Mouse (Mus musculus) duodenum, adult 2 months (tissue): ENCODE data around the gene Scgb1c1. TPM values are rescaled to one million over a fixed set of nuclear protein-coding genes. Genes with fewer than 3 reads are reported as not detected.

ENCODE experiments used
- polyA plus RNA-seq: library from polyadenylated mRNA; depleted of rRNA; stranded (reverse); fragments of >200 nt; gene quantifications from 2 replicates; pipeline ENCODE4 v1.2.3, GENCODE M21; 2012; ENCODE audit warnings: low replicate concordance; rRNA removed

Scgb1c1 gene
- not detected in 2 replicates for polyA plus RNA-seq

DNA sequence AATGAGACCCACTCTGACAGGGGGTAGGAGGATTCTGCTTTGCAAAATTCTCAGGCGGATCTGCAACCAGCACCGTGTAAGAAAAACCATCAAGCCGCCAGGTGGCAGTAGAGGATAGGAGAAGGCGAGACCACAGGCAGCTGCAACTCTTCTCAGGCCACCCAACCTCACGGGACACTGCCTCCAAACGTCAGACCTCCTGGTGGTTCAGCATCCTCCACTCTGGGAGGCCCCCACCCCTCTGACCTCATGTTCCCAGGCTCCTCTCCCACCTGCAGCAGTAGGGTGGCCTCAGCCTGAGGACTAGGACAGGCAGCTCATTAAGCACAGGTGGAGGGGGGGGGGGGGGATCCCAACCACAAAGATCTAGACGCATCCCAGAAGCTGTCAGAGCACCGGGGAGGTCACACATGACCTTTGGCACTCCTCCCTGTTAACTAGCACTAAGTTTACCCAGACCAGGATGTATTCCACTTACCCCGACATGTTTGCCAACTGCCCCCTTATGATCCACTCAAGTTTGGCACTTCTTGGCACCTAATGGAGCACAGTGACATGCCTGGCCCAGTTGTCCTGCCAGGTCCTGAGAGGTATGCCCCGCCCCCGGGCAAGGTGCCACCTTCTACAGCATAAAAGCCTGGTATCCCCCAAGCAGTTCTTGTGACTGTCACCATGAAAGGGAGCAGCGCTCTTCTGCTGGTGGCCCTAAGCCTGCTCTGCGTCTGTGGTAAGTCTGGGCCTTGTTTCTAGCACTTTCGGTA, at the start of gene Scgb1c1:
Gene Scgb1c1, plus strand, starts transcription at position 643 of the 761 bp plus-strand sequence.

GRCm38 (mm10) chr7:140821653-140822329, 23.6 kb upstream of the Scgb1c1 start, which contains the start of gene Zfp941:
Gene Zfp941, minus strand, starts transcription at chr7:140822178.

DNA sequence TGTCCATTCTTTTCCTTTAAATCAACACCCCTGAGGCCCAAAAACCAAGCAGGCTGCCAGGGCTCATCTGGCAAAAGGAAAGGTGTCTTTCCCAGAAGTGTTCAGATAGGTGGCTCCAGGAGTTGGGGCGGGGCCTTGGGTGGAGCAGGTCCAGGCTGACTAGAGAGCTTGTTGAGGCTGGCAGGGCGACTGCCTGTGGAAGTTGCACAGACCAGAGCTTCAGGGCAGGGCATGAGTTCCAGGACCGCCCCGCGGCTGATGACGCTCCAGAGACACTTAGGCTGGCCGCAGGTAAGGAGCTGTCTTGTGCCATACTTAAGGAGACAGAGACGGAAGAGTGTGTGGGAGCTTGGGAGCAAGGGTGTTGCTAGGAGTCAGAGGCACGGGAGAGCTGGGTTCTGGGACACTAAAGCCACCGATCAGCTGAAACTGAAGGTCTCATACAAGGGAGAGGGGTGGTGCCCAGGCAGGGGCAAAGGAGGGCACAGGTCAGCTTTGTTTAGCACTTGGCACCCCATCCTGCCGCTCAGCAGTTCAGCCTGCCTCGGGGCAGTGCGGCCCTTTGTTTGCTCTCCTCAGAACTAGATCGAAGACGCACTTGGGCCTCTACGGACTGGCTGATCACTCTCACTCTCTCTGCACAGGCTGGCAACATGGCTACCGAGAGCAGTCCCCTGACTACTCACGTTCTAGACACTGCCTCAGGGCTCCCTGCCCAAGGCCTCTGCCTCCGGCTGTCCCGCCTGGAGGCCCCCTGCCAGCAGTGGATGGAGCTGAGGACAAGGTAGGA, 10.2 kb upstream of the Scgb1c1 start, which contains the start of gene Urah:
Gene Urah, plus strand, starts transcription at position 51 of the 790 bp plus-strand sequence.

DNA sequence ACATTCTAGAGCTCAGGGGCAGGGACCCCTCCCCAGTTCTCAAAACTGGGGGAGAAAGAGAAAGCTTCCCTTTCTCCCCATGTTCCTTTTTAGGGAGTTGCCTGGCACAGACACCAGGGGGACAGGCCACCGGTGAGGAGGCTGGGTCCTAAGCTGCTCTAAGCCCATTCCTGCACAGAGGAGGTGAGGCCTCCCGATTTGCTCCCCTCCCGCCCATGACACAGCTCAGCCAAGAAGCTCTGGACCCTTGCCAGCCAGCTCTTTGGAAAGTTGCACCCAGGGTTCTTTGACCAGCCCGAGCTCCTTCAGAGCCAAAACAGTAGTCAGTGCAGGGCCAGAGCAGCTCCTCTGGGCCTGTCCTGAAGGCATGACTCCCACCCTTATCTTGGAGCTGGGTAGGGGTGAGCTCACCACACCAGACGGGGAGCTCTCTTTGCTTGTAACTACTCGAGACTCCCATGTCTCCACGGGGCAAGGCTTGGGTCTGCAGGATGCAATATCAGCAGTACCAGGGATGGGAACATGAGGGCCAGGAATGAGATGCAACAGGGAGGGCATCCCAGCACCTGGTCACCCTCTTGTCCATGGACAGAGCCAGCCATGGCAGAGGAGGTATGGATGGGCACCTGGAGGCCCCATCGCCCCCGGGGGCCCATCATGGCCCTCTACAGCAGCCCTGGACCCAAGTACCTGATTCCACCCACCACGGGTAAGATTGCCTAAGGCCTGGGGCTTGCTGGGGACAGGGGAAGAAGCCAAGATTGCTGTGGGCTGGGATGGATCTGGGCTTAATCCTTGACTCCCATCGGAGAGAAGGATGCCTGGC, 2.6 kb downstream of the Scgb1c1 start, which contains the start of gene Odf3:
Gene Odf3, plus strand, starts transcription at position 51 of the 826 bp plus-strand sequence.

GRCm38 (mm10) chr7:140855860-140856784, 10.8 kb downstream of the Scgb1c1 start, which contains the start of gene Gm45785:
Gene Gm45785, minus strand, starts transcription at chr7:140856331.

GRCm38 (mm10) chr7:140856785-140857549, 11.6 kb downstream of the Scgb1c1 start, which contains the start of gene Ric8a:
Gene Ric8a, plus strand, starts transcription at chr7:140856957.

GRCm38 (mm10) chr7:140857550-140858505, 12.5 kb downstream of the Scgb1c1 start, which contains the start of gene Bet1l:
Gene Bet1l, minus strand, starts transcription at chr7:140857577.

GRCm38 (mm10) chr7:140881696-140882468, 36.5 kb downstream of the Scgb1c1 start, which contains the start of the genes Psmd13 and Sirt3:
Gene Psmd13, plus strand, starts transcription at chr7:140881968.
Gene Sirt3, minus strand, starts transcription at chr7:140882309.

Other genes with a start within 250 kb of the Scgb1c1 start
- gene Olfr46, start 244.3 kb upstream of the Scgb1c1 start, polyA plus RNA-seq = not detected in 2 replicates
- gene Olfr61, start 216.6 kb upstream of the Scgb1c1 start, polyA plus RNA-seq = not detected in 2 replicates
- gene Olfr53, start 199.1 kb upstream of the Scgb1c1 start, polyA plus RNA-seq = not detected in 2 replicates
- gene Olfr539, start 185.6 kb upstream of the Scgb1c1 start, polyA plus RNA-seq = not detected in 2 replicates
- gene Olfr45, start 163.6 kb upstream of the Scgb1c1 start, polyA plus RNA-seq = not detected in 2 replicates
- gene Olfr541, start 148.3 kb upstream of the Scgb1c1 start, polyA plus RNA-seq = not detected in 2 replicates
- 0.25 and 0.65 TPM in 2 replicates for gene Cyp2e1, start 81.8 kb upstream of the Scgb1c1 start, polyA plus RNA-seq
- gene Syce1, start 57.7 kb upstream of the Scgb1c1 start, polyA plus RNA-seq = not detected in 2 replicates
- 0.02 TPM in 1 of 2 replicates, not detected in the other for gene Zfp941, start 23.4 kb upstream of the Scgb1c1 start, polyA plus RNA-seq
- gene Urah, start 10.5 kb upstream of the Scgb1c1 start, polyA plus RNA-seq = 70.0 and 92.2 TPM in 2 replicates
- not detected in 2 replicates for gene Odf3, start 2.3 kb downstream of the Scgb1c1 start, polyA plus RNA-seq
- not detected in 2 replicates for gene Gm45785, start 10.8 kb downstream of the Scgb1c1 start, polyA plus RNA-seq
- 66.8 and 79.2 TPM in 2 replicates for gene Ric8a, start 11.4 kb downstream of the Scgb1c1 start, polyA plus RNA-seq
- gene Bet1l, start 12.0 kb downstream of the Scgb1c1 start, polyA plus RNA-seq = 11.4 and 14.3 TPM in 2 replicates
- gene Psmd13, start 36.4 kb downstream of the Scgb1c1 start, polyA plus RNA-seq = 44.5 and 51.9 TPM in 2 replicates
- gene Sirt3, start 36.8 kb downstream of the Scgb1c1 start, polyA plus RNA-seq = 23.5 and 27.7 TPM in 2 replicates
- 3.8 and 7.2 TPM in 2 replicates for gene Cox8b, start 54.9 kb downstream of the Scgb1c1 start, polyA plus RNA-seq
- gene Nlrp6, start 75.4 kb downstream of the Scgb1c1 start, polyA plus RNA-seq = 71.9 and 89.3 TPM in 2 replicates
- 17.9 and 19.5 TPM in 2 replicates for gene Pgghg, start 95.8 kb downstream of the Scgb1c1 start, polyA plus RNA-seq
- 1.1 and 1.3 TPM in 2 replicates for gene Ifitm5, start 104.7 kb downstream of the Scgb1c1 start, polyA plus RNA-seq
- gene Gm45717, start 110.4 kb downstream of the Scgb1c1 start, polyA plus RNA-seq = not detected in 2 replicates
- gene Ifitm2, start 110.4 kb downstream of the Scgb1c1 start, polyA plus RNA-seq = 322 and 327 TPM in 2 replicates
- gene Ifitm1, start 121.7 kb downstream of the Scgb1c1 start, polyA plus RNA-seq = 69.2 and 79.8 TPM in 2 replicates
- 90.0 and 119 TPM in 2 replicates for gene Ifitm3, start 165.2 kb downstream of the Scgb1c1 start, polyA plus RNA-seq
- gene Ifitm6, start 172.4 kb downstream of the Scgb1c1 start, polyA plus RNA-seq = 0.75 and 2.8 TPM in 2 replicates
- gene Gm17387, start 183.6 kb downstream of the Scgb1c1 start, polyA plus RNA-seq = not detected in 2 replicates
- gene B4galnt4, start 215.6 kb downstream of the Scgb1c1 start, polyA plus RNA-seq = 12.4 and 24.8 TPM in 2 replicates
- gene Pkp3, start 232.7 kb downstream of the Scgb1c1 start, polyA plus RNA-seq = 124 and 153 TPM in 2 replicates